Mouse (Mus musculus) myocyte (in vitro differentiated cells): Measurements from ENCODE around the gene Zpr1. TPM values are rescaled to one million over a fixed set of nuclear protein-coding genes. Genes with fewer than 3 reads are reported as not detected.

Source experiments
- H3K27me3 ChIP-seq: one replicate; pipeline ENCODE4 v1.6.1; 2011; ENCODE audit not compliant: control insufficient read depth, insufficient read depth, insufficient read length
- H3K36me3 ChIP-seq: one replicate; pipeline ENCODE4 v1.6.1; 2011; ENCODE audit not compliant: control insufficient read depth, insufficient read depth
- H3K4me2 ChIP-seq: one replicate; pipeline ENCODE4 v1.6.1; 2011; ENCODE audit warnings: low read depth, control low read depth
- H3K4me3 ChIP-seq: one replicate; pipeline ENCODE4 v1.5.1; 2011; ENCODE audit warnings: mild to moderate bottlenecking, control low read depth, moderate library complexity
- H3K79me2 ChIP-seq: one replicate; pipeline ENCODE4 v1.6.1; 2011; ENCODE audit not compliant: control insufficient read depth, insufficient read depth
- H3ac ChIP-seq: one replicate; pipeline ENCODE4 v1.6.1; 2011; ENCODE audit not compliant: control insufficient read depth, insufficient read length
- CEBPB ChIP-seq: IDR thresholded peaks from 2 replicates; pipeline ENCODE4 v1.6.1; 2011; ENCODE audit warnings: mild to moderate bottlenecking, moderate library complexity; ENCODE audit not compliant: poor library complexity, insufficient read depth, severe bottlenecking
- E2F4 ChIP-seq: IDR thresholded peaks from one replicate; pipeline ENCODE4 v1.6.1; 2011; ENCODE audit warnings: mild to moderate bottlenecking, control low read depth, moderate library complexity; ENCODE audit not compliant: insufficient read depth
- MAX ChIP-seq: IDR thresholded peaks from one replicate; pipeline ENCODE4 v1.6.1; 2011; ENCODE audit warnings: low read depth, mild to moderate bottlenecking, control low read depth
- MYOD1 ChIP-seq, 3 experiments: IDR thresholded peaks; one replicate each; pipeline ENCODE4 v1.6.1; 2011; ENCODE audit warnings: control low read depth in 2 of 3, low read depth in 2 of 3, mild to moderate bottlenecking in 2 of 3, moderate library complexity in 1 of 3; ENCODE audit not compliant: insufficient read length in 2 of 3, control insufficient read depth in 1 of 3
- MYOG ChIP-seq, 3 experiments: IDR thresholded peaks; one replicate each; pipeline ENCODE4 v1.6.1; 2011; ENCODE audit warnings: control low read depth in 2 of 3, low read depth in 2 of 3, mild to moderate bottlenecking in 2 of 3; ENCODE audit not compliant: insufficient read length in 2 of 3, control insufficient read depth in 1 of 3, insufficient read depth in 1 of 3
- POLR2A ChIP-seq: IDR thresholded peaks from one replicate; pipeline ENCODE4 v1.6.1; 2011; ENCODE audit warnings: low read depth, mild to moderate bottlenecking, control low read depth, moderate library complexity; ENCODE audit not compliant: insufficient read length
- POLR2AphosphoS2 ChIP-seq: IDR thresholded peaks from one replicate; pipeline ENCODE4 v1.6.1; 2011; ENCODE audit warnings: low read depth, control low read depth; ENCODE audit not compliant: insufficient read length
- REST ChIP-seq: IDR thresholded peaks from one replicate; pipeline ENCODE4 v1.6.1; 2011; ENCODE audit warnings: mild to moderate bottlenecking, control low read depth, moderate library complexity; ENCODE audit not compliant: insufficient read depth, insufficient read length
- SRF ChIP-seq: IDR thresholded peaks from one replicate; pipeline ENCODE4 v1.6.1; 2011; ENCODE audit warnings: low read depth; ENCODE audit not compliant: control insufficient read depth, insufficient read length
- TCF12 ChIP-seq: IDR thresholded peaks from one replicate; pipeline ENCODE4 v1.6.1; 2011; ENCODE audit warnings: mild to moderate bottlenecking, control low read depth; ENCODE audit not compliant: poor library complexity, insufficient read depth, severe bottlenecking
- TCF3 ChIP-seq: IDR thresholded peaks from one replicate; pipeline ENCODE4 v1.6.1; 2011; ENCODE audit warnings: low read depth, control low read depth; ENCODE audit not compliant: insufficient read length
- USF1 ChIP-seq: IDR thresholded peaks from one replicate; pipeline ENCODE4 v1.6.1; 2011; ENCODE audit warnings: low read depth, mild to moderate bottlenecking, control low read depth, moderate library complexity
- polyA plus RNA-seq: library from polyadenylated mRNA; unstranded; fragments of >200 nt; fragmentation: generic; extraction: Trizol; gene quantifications from one replicate; pipeline ENCODE4 v1.2.1, GENCODE M21; 2012; ENCODE audit warnings: missing spikeins

Zpr1 gene
- polyA plus RNA-seq, 1 experiment = 33.1 TPM

DNA sequence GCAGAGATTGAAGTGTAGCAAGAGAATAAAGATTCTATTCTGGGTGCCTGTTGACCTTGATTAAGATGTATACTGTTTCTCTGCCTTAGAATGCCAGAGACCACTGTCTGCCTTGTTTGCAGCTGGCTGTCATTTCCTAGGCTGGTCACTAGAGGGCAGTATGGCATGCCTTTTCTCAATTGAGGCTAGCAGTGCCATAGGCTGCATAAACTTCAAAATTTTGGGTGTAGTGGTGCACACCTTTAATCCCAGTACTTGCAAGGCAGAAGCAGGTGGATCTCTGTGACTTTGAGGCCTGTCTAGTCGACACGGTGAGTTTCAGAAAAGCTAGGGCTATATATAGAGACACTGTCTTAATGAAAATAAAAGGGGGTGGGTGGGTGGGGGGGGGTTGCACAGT is 29.3 kb downstream of the Zpr1 start:
- Histone ChIP-seq H3ac (no peak overlapping the region), H3K4me2 (no peak overlapping the region), H3K79me2 (no peaks in the 10 kb centered on the region), H3K4me3 (no peak overlapping the region), H3K36me3 (peaks cover 19% of the 10 kb centered on the region), H3K27me3 (no peaks in the 10 kb centered on the region)
- TF ChIP-seq POLR2AphosphoS2 (no peak), TCF12 (no peak)

GRCm38 (mm10) chr9:46309121-46309520 is 36.3 kb downstream of the Zpr1 start:
- Histone ChIP-seq H3ac (no peak overlapping the region), H3K36me3 (no peaks in the 10 kb centered on the region), H3K27me3 (peaks cover 27% of the 10 kb centered on the region), H3K4me2 (no peak overlapping the region), H3K79me2 (no peaks in the 10 kb centered on the region), H3K4me3 (no peak overlapping the region)
- no peak for TF ChIP-seq CEBPB
- no peak for TF ChIP-seq POLR2AphosphoS2
- TF ChIP-seq TCF12 = no peak
- no peak for TF ChIP-seq REST

DNA sequence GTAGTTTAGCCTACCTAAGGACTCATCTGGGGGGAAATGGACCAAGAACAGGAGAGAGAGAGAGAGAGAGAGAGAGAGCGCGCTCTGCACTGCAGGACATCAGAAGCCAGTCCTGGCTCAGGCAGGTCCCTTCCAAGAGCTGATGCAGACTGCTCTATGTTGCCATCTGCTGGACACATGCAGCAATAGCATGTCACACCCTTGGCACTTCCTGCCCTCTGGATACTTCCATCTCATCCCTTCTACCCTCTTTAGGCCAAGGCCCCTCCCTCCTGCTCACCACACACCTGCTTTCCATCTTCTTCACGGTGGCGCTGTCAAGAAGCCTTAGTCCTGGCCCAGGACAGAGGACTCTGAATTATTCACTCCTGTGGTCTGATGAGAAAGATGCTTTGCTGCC is 41.6 kb downstream of the Zpr1 start:
- peaks cover 33% of the 10 kb centered on the region for H3K27me3 ChIP-seq
- TF ChIP-seq CEBPB (no peak), POLR2AphosphoS2 (no peak), TCF3 (no peak), USF1 (no peak), POLR2A (no peak), TCF12 (no peak)
- no peak overlapping the region for H3K4me3 ChIP-seq
- no peak overlapping the region for H3K4me2 ChIP-seq
- no peaks in the 10 kb centered on the region for H3K36me3 ChIP-seq
- H3ac ChIP-seq = no peak overlapping the region
- H3K79me2 ChIP-seq = no peaks in the 10 kb centered on the region

GRCm38 (mm10) chr9:46314921-46315320 is 42.1 kb downstream of the Zpr1 start:
- no peaks in the 10 kb centered on the region for H3K36me3 ChIP-seq
- no peak overlapping the region for H3ac ChIP-seq
- TF ChIP-seq E2F4 (no peak), POLR2AphosphoS2 (no peak), MYOD1 (IDR thresholded peaks at IDR 0.05; ENCODE audit: control insufficient read depth in 1 of 3, insufficient read length in 2 of 3, low read depth in 2 of 3) (no peak), TCF3 (no peak), CEBPB (no peak), MAX (no peak), USF1 (no peak)
- H3K4me2 ChIP-seq = no peak overlapping the region
- H3K4me3 ChIP-seq = no peak overlapping the region
- no peaks in the 10 kb centered on the region for H3K79me2 ChIP-seq
- H3K27me3 ChIP-seq = peaks cover 33% of the 10 kb centered on the region

- no peaks in the 10 kb centered on the region for H3K79me2 ChIP-seq
- no peaks in the 10 kb centered on the region for H3K36me3 ChIP-seq
- H3ac ChIP-seq = no peak overlapping the region
- H3K4me2 ChIP-seq = no peak overlapping the region
- H3K4me3 ChIP-seq = no peak overlapping the region
- H3K27me3 ChIP-seq = peaks cover 33% of the 10 kb centered on the region
- TF ChIP-seq MYOD1 (IDR thresholded peaks at IDR 0.05; ENCODE audit: control insufficient read depth in 1 of 3, insufficient read length in 2 of 3, low read depth in 2 of 3) (no peak), POLR2A (no peak), CEBPB (no peak), MAX (no peak), E2F4 (no peak), REST (no peak), SRF (no peak), TCF12 (no peak), POLR2AphosphoS2 (no peak), TCF3 (no peak), MYOG (IDR thresholded peaks at IDR 0.05; ENCODE audit: control insufficient read depth in 1 of 3, insufficient read depth in 1 of 3, insufficient read length in 2 of 3, low read depth in 2 of 3) (no peak), USF1 (no peak)
Observed at GRCm38 (mm10) chr9:46315807-46316365, 43.0 kb downstream of the Zpr1 start.

- Histone ChIP-seq H3K4me2 (no peak overlapping the region), H3ac (no peak overlapping the region), H3K27me3 (peaks cover 30% of the 10 kb centered on the region), H3K4me3 (no peak overlapping the region), H3K79me2 (no peaks in the 10 kb centered on the region), H3K36me3 (no peaks in the 10 kb centered on the region)
- TF ChIP-seq REST (no peak), USF1 (no peak), E2F4 (no peak), MYOG (IDR thresholded peaks at IDR 0.05; ENCODE audit: control insufficient read depth in 1 of 3, insufficient read depth in 1 of 3, insufficient read length in 2 of 3, low read depth in 2 of 3) (no peak), TCF12 (no peak), POLR2A (no peak), CEBPB (no peak), SRF (no peak), MAX (no peak), TCF3 (no peak), MYOD1 (IDR thresholded peaks at IDR 0.05; ENCODE audit: control insufficient read depth in 1 of 3, insufficient read length in 2 of 3, low read depth in 2 of 3) (no peak), POLR2AphosphoS2 (no peak)
Observed at GRCm38 (mm10) chr9:46316388-46316787, 43.5 kb downstream of the Zpr1 start.
